Mouse (Mus musculus) neural tube, embryonic 14.5 days (tissue): ENCODE data around the gene 9230112D13Rik. TPM values are rescaled to one million over a fixed set of nuclear protein-coding genes. Genes with fewer than 3 reads are reported as not detected.

Experiments
- ATAC-seq: fragments of 200-750 bp; cut with Nextera tagmentation; 2 replicates; pipeline ENCODE4 v1.8.0; 2017; ENCODE audit warnings: low read depth, mild to moderate bottlenecking, moderate TSS enrichment, moderate library complexity
- H3K27ac ChIP-seq: fragments of 300-500 bp; sonication (generic); 2 replicates; pipeline ENCODE4 v1.5.1; 2014; ENCODE audit warnings: low read depth, mild to moderate bottlenecking, control low read depth, low read length, moderate library complexity, mixed read lengths
- H3K27me3 ChIP-seq: fragments of 300-500 bp; sonication (generic); 2 replicates; pipeline ENCODE4 v1.6.1; 2014; ENCODE audit warnings: low read length; ENCODE audit not compliant: control insufficient read depth, insufficient read depth
- H3K36me3 ChIP-seq: fragments of 300-500 bp; sonication (generic); 2 replicates; pipeline ENCODE4 v1.6.1; 2014; ENCODE audit warnings: low read length, mixed read lengths; ENCODE audit not compliant: control insufficient read depth, insufficient read depth
- H3K4me1 ChIP-seq: fragments of 300-500 bp; sonication (generic); 2 replicates; pipeline ENCODE4 v1.6.1; 2014; ENCODE audit warnings: low read length; ENCODE audit not compliant: control insufficient read depth, insufficient read depth
- H3K4me2 ChIP-seq: fragments of 300-500 bp; sonication (generic); 2 replicates; pipeline ENCODE4 v1.6.1; 2014; ENCODE audit warnings: mild to moderate bottlenecking, low read depth, low read length, control low read depth
- H3K4me3 ChIP-seq: fragments of 300-500 bp; sonication (generic); 2 replicates; pipeline ENCODE4 v1.5.1; 2014; ENCODE audit warnings: low read depth, low read length, control low read depth, mixed read lengths
- H3K9ac ChIP-seq: fragments of 300-500 bp; sonication (generic); replicated peaks from 2 replicates; pipeline ENCODE4 v1.6.1; 2014; ENCODE audit warnings: low read depth, mild to moderate bottlenecking, control low read depth, low read length, mixed read lengths
- H3K9me3 ChIP-seq: fragments of 300-500 bp; sonication (generic); 2 replicates; pipeline ENCODE4 v1.6.1; 2016; ENCODE audit warnings: low read length; ENCODE audit not compliant: control insufficient read depth
- WGBS: fragments of 180-500 bp; shearing (Covaris S2); extraction: QIAGEN DNeasy Blood & Tissue Kit; methylation state at CpG from one replicate; pipeline ENCODE4 v1.1.7; 2014; 5-methylcytosine and 5-hydroxymethylcytosine counted together
- polyA plus RNA-seq: library from polyadenylated mRNA; unstranded; fragments of >200 nt; fragmentation: Nextera tagmentation; extraction: Ambion mirVana; gene quantifications from 2 replicates; pipeline ENCODE4 v1.2.1, GENCODE M21; 2014

Gene 9230112D13Rik
- polyA plus RNA-seq, 1 experiment from 2014 or later: not detected

- no peaks in the 10 kb centered on the region for H3K27me3 ChIP-seq
- no peaks in the 10 kb centered on the region for H3K9me3 ChIP-seq
- no peak overlapping the region for H3K27ac ChIP-seq
- no peak overlapping the region for H3K4me3 ChIP-seq
- no peak for ATAC-seq
- H3K36me3 ChIP-seq: no peaks in the 10 kb centered on the region
- H3K4me1 ChIP-seq: peaks cover 16% of the 10 kb centered on the region; the same call in 1 of the 2 replicates
- WGBS: 78% methylated on average over 7 of the region's 7 CpGs
- no peak overlapping the region for H3K9ac ChIP-seq
- no peak overlapping the region for H3K4me2 ChIP-seq
Measured at GRCm38 (mm10) chr14:34505309-34505708, 17.3 kb downstream of the 9230112D13Rik start.

- no peaks in the 10 kb centered on the region for H3K9me3 ChIP-seq
- no peak overlapping the region for H3K27ac ChIP-seq
- 89% methylated on average over 5 of the region's 5 CpGs for WGBS
- no peak overlapping the region for H3K4me2 ChIP-seq
- H3K27me3 ChIP-seq: no peaks in the 10 kb centered on the region
- H3K4me3 ChIP-seq: no peak overlapping the region
- H3K36me3 ChIP-seq: no peaks in the 10 kb centered on the region
- peaks cover 24% of the 10 kb centered on the region; the same call in 1 of the 2 replicates for H3K4me1 ChIP-seq
- ATAC-seq: no peak
- H3K9ac ChIP-seq: no peak overlapping the region
Measured at GRCm38 (mm10) chr14:34504377-34504776, 18.2 kb downstream of the 9230112D13Rik start.

- 30% methylated on average over 6 of the region's 6 CpGs for WGBS
- H3K27ac ChIP-seq: no peak overlapping the region
Measured at GRCm38 (mm10) chr14:34503759-34504158, 18.8 kb downstream of the 9230112D13Rik start.

GRCm38 (mm10) chr14:34503325-34503647 lies 19.3 kb downstream of the 9230112D13Rik start, which contains the start of gene Bmpr1a:
Gene Bmpr1a, minus strand, starts transcription at chr14:34503341.
- no peaks in the 10 kb centered on the region for H3K9me3 ChIP-seq
- no peaks in the 10 kb centered on the region for H3K36me3 ChIP-seq
- peak within 1 kb of the TSS; percentile 88 for H3K4me3 ChIP-seq
- H3K9ac ChIP-seq: peak within 1 kb of the TSS; percentile 95
- H3K4me2 ChIP-seq: peak within 1 kb of the TSS; percentile 59
- H3K27ac ChIP-seq: peak within 1 kb of the TSS; percentile 96
- 5% methylated on average over 15 of the region's 15 CpGs for WGBS
- H3K27me3 ChIP-seq: no peaks in the 10 kb centered on the region
- H3K4me1 ChIP-seq: peaks cover 28% of the 10 kb centered on the region; the same call in 1 of the 2 replicates
- no peak for ATAC-seq

More at GRCm38 (mm10) chr14:34503759-34504158, 18.8 kb downstream of the 9230112D13Rik start:
- H3K36me3 ChIP-seq: no peaks in the 10 kb centered on the region
- no peak overlapping the region; the same call in 1 of the 2 replicates for H3K4me2 ChIP-seq
- no peak overlapping the region; the same call in 1 of the 2 replicates for H3K4me3 ChIP-seq
- no peak for ATAC-seq
- H3K9me3 ChIP-seq: no peaks in the 10 kb centered on the region
- H3K4me1 ChIP-seq: peaks cover 30% of the 10 kb centered on the region; the same call in 1 of the 2 replicates
- H3K9ac ChIP-seq: no peak overlapping the region
- no peaks in the 10 kb centered on the region for H3K27me3 ChIP-seq

GRCm38 (mm10) chr14:34502475-34503324 lies 19.9 kb downstream of the 9230112D13Rik start:
- Histone ChIP-seq H3K27ac (peak overlapping the region; percentile 96), H3K9me3 (no peaks in the 10 kb centered on the region), H3K27me3 (no peaks in the 10 kb centered on the region), H3K4me2 (peak overlapping the region; percentile 59), H3K36me3 (no peaks in the 10 kb centered on the region), H3K4me3 (peak overlapping the region; percentile 88), H3K9ac (peak overlapping the region; percentile 95), H3K4me1 (peaks cover 23% of the 10 kb centered on the region; the same call in 1 of the 2 replicates)
- under 1% methylated on average over 68 of the region's 115 CpGs for WGBS
- peak; percentile 95 for ATAC-seq

GRCm38 (mm10) chr14:34501804-34502474 lies 20.7 kb downstream of the 9230112D13Rik start:
- H3K27me3 ChIP-seq: no peaks in the 10 kb centered on the region
- ATAC-seq: peak; percentile 53; the same call in 1 of the 2 replicates
- H3K36me3 ChIP-seq: no peaks in the 10 kb centered on the region
- no peaks in the 10 kb centered on the region for H3K9me3 ChIP-seq
- WGBS: under 1% methylated on average over 61 of the region's 77 CpGs
- H3K4me2 ChIP-seq: peak overlapping the region; percentile 59
- peak overlapping the region; percentile 96 for H3K27ac ChIP-seq
- peak overlapping the region; percentile 88 for H3K4me3 ChIP-seq
- H3K4me1 ChIP-seq: peaks cover 23% of the 10 kb centered on the region; the same call in 1 of the 2 replicates
- peak overlapping the region; percentile 95 for H3K9ac ChIP-seq

- Histone ChIP-seq H3K4me2 (peak overlapping the region; percentile 59), H3K4me1 (peaks cover 23% of the 10 kb centered on the region; the same call in 1 of the 2 replicates), H3K36me3 (no peaks in the 10 kb centered on the region), H3K9ac (peak overlapping the region; percentile 95; the same call in 1 of the 2 replicates), H3K4me3 (peak overlapping the region; percentile 88), H3K27ac (peak overlapping the region; percentile 96), H3K9me3 (no peaks in the 10 kb centered on the region), H3K27me3 (no peaks in the 10 kb centered on the region)
- ATAC-seq: no peak
- under 1% methylated on average over 16 of the region's 16 CpGs for WGBS
Measured at GRCm38 (mm10) chr14:34501447-34501803, 21.2 kb downstream of the 9230112D13Rik start.

- H3K4me2 ChIP-seq: peak overlapping the region; percentile 59
- H3K27me3 ChIP-seq: no peaks in the 10 kb centered on the region
- peak overlapping the region; percentile 88; the same call in 1 of the 2 replicates for H3K4me3 ChIP-seq
- no peak overlapping the region for H3K9ac ChIP-seq
- no peaks in the 10 kb centered on the region for H3K36me3 ChIP-seq
- no peaks in the 10 kb centered on the region for H3K9me3 ChIP-seq
- no peak overlapping the region for H3K27ac ChIP-seq
- WGBS: 6% methylated on average over 4 of the region's 4 CpGs
- no peak for ATAC-seq
- H3K4me1 ChIP-seq: peaks cover 23% of the 10 kb centered on the region; the same call in 1 of the 2 replicates
Measured at GRCm38 (mm10) chr14:34500309-34500708, 22.3 kb downstream of the 9230112D13Rik start.
